Mouse (Mus musculus) spleen, postnatal 4 days (tissue): ENCODE results near the gene Xlr4b.
A peak's percentile ranks its signal among the peaks of the same experiment; 100 is the strongest.
"Not testable (repeated sequence)": the region's sequence is repeated elsewhere in the genome, so short reads cannot be mapped to it uniquely, and the experiment has no call there.

Experiments used
- DNase-seq, 2 experiments: peaks; one replicate each; pipeline ENCODE4 v3.0.0; 2022; ENCODE audit warnings: low spot score in 2 of 2

The Xlr4b gene

DNA sequence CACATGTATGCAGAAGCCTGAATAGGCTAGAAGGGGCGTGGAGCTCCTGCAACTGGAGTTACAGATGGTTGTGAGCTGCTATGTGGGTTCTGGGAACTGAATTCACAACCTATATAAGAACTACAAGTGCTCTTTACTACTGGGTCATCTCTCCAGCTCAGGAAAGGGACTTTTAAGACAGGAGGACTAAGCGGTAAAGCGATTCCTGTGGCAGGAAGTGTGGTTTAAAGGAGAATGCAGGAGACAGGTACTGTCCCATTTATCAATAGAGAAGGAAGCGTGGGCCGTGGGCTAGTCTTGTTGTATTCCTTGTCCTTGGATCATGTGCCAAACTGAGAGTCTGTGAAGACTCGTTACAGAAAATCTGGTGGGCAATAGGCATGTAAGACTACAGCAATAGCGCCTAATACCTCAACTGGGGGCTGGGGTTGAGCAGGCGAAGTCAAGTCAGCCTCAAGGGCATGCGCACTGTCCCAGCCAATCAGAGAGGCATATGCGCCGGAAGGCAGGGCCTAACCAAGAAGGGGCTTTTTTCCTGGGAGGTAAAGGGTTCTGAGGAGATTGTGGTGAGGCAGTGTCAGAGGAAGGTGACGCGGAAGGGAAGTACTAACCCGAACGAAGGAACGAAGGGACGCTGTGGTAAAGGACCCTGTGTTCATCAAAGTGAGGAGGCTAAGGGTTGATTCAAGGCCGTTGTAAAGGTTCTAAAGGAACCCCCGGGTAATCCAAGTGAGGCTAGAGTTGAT is at the start of gene Xlr4b:
Xlr4b (plus strand) TSS at position 515 of the 746 bp plus-strand sequence.
- DNase-seq, result not testable (repeated sequence)

DNA sequence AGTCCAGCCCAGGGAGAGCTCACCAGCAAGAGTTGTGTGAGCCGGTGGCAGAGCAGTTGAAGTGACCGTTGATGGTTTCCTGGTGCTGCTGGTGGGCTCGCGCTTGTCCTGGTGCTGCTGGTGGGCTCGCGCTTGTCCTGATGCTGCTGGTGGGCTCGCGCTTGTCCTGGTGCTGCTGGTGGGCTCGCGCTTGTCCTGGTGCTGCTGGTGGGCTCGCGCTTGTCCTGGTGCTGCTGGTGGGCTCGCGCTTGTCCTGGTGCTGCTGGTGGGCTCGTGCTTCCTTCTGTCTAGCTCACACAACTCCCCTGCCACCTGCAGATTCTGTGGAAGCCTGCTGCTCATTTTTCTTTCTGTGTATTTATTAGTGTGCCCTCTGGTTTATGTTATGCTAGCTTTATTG is 37.2 kb upstream of the Xlr4b start, which contains the start of gene Spin2d:
Spin2d (minus strand) TSS at position 101 of the 400 bp plus-strand sequence.
- DNase-seq, result not testable (repeated sequence)

DNA sequence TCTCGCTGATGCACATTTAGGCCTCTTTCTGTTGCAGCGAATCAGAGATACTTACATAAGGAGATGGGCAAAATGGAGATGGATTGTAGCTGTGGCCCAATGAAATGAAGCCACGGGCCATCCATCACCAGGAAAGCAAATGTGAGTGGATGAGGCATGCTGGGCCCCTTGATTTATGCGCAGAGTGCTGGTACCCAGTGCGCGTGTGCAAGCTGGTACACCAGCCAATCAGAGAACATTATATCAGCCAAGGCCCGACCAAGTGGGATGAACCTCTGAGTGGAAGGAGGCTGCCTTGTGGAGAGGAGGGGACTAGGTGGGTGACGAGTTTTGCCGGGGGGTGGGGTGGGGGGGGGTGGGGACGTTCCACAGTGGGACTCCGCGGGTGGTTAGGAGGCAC is 22.2 kb upstream of the Xlr4b start, which contains the start of gene Xlr3b:
Xlr3b (plus strand) TSS at position 274 of the 400 bp plus-strand sequence.
- not testable (repeated sequence) for DNase-seq

DNA sequence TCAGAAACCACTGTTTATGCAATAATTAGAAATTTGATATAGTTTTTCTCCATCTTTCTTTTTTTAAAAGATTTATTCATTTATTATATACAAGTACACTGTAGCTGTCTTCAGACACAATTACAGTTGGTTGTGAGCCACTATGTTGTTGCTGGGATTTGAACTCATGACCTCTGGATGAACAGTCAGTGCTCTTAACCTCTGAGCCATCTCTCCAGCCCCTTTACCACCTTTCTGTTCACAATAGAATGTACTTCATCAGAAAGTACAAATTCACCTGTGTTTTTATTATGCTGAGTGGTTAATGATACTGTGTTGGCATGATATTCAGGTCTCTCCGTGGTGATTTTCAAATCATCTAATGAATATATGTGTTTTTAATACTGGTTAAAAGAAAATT is 11.2 kb downstream of the Xlr4b start:
- DNase-seq, result no peak

DNA sequence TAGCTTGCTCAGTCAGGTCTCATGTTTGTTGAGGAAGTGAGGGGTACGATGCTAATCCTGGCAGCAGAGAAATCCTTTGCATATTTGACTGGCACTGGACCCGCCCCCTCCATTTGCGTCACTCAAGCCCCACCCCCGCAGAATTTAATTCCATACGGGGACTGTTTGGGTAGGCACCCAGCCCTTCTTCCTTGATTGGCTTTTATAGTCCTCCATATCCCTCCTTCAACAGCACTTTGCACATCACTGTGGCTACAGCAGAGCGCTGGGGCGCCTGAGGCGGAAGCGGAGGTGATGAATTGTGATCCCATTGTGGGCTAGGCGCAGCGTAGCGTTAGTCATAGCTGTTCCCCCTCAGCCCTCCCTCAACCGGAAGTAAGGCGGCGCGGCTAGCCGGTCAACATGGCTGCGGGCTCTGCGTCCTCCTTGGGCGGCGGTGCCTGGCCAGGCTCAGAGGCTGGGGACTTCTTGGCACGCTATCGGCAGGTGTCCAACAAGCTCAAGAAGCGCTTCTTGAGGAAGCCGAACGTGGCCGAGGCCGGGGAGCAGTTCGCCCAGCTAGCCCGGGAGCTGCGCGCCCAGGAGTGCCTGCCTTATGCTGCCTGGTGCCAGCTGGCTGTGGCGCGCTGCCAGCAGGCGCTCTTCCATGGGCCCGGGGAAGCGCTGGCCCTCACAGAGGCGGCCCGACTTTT is 13.9 kb downstream of the Xlr4b start, which contains the start of gene F8a:
F8a (plus strand) TSS at position 378 of the 692 bp plus-strand sequence.
- DNase-seq, result peak; percentile 61 to 80

DNA sequence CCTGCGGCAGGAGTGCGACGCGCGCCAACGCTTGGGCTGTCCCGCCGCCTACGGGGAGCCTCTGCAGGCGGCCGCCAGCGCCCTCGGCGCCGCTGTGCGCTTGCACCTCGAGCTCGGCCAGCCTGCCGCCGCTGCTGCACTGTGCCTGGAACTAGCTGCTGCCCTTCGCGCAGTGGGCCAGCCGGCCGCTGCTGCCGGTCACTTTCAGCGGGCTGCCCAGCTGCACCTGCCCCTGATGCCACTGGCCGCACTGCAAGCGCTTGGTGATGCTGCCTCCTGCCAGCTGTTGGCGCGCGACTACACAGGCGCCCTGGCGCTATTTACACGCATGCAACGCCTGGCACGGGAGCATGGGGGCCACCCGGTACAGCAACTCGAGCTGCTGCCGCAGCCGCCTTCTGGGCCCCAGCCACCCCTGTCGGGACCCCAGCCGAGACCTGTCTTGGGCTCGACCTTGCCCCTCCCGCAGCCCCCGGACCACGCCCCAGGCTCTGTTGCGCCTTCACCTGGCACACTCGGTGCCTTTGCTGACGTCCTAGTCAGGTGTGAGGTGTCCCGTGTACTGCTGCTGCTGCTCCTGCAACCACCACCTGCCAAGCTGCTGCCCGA is 14.6 kb downstream of the Xlr4b start:
- peak; percentile 38 to 78 for DNase-seq

DNA sequence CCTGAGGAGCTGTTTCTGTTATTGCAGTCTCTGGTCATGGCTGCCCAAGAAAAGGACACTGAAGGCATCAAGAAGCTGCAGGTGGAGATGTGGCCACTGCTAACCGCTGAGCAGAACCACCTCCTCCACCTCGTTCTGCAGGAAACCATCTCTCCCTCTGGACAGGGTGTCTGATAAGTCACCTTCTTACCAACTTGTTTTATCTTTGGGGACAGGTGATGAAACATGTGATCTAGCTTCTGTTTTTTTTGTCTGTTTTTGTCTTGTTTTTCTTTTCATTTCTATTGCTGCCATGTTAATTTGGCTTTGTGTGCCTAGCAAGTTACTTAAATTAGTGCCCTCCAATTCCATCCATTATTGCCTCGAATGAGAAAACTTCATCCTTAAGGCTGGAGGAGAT is 15.2 kb downstream of the Xlr4b start:
- DNase-seq, result no peak

DNA sequence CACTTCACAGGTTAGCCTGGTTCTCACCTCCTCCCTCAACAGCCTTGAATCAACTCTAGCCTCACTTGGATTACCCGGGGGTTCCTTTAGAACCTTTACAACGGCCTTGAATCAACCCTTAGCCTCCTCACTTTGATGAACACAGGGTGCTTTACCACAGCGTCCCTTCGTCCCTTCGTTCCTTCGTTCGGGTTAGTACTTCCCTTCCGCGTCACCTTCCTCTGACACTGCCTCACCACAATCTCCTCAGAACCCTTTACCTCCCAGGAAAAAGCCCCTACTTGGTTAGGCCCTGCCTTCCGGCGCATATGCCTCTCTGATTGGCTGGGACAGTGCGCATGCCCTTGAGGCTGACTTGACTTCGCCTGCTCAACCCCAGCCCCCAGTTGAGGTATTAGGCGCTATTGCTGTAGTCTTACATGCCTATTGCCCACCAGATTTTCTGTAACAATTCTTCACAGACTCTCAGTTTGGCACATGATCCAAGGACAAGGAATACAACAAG is 28.7 kb downstream of the Xlr4b start, which contains the start of gene Xlr4c:
Xlr4c (minus strand) TSS at position 310 of the 505 bp plus-strand sequence.
- not testable (repeated sequence) for DNase-seq

DNA sequence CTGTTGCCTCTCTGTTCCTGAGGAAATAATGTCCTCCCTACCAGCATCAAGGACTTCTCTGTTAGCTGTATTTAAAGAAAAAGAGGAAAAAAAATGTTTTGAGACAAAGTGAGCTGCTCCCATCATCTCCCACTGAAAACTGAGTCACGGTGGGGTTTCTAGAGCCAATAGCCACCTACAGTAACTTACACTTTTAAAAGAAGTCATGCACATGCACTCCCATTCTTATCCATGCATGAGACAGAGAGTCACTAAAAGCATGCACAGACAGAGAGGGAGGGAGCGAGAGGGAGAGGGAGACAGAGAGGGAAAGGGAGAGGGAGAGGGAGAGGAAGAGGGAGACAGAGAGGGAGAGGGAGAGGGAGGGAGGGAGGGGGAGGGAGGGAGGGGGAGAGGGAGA is 48.3 kb downstream of the Xlr4b start:
- DNase-seq, result not testable (repeated sequence)

DNA sequence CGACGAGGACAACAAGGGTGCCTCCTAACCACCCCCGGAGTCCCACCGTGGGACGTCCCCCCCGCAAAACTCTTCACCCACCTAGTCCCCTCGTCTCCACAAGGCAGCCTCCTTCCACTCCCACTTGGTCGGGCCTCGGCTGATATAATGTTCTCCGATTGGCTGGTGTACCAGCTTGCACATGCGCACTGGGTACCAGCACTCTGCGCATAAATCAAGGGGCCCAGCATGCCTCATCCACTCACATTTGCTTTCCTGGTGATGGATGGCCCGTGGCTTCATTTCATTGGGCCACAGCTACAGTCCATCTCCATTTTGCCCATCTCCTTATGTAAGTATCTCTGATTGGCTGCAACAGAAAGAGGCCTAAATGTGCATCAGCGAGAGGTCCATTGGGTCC is 51.1 kb downstream of the Xlr4b start, which contains the start of gene Xlr3c:
Xlr3c (minus strand) TSS at position 121 of the 400 bp plus-strand sequence.
- DNase-seq, result not testable (repeated sequence)
